Mouse (Mus musculus) T-helper 2 cell (primary cell): Measurements from ENCODE around the gene Mad2l1.

Source experiments
- in situ Hi-C: fragments of 300-600 bp; cut with MboI, MseI; formaldehyde crosslinking; loops from one replicate; pipeline ENCODE4 v1.15.1; 2025; ENCODE audit warnings: high pct_unique_total_duplicates

Mad2l1 gene

DNA sequence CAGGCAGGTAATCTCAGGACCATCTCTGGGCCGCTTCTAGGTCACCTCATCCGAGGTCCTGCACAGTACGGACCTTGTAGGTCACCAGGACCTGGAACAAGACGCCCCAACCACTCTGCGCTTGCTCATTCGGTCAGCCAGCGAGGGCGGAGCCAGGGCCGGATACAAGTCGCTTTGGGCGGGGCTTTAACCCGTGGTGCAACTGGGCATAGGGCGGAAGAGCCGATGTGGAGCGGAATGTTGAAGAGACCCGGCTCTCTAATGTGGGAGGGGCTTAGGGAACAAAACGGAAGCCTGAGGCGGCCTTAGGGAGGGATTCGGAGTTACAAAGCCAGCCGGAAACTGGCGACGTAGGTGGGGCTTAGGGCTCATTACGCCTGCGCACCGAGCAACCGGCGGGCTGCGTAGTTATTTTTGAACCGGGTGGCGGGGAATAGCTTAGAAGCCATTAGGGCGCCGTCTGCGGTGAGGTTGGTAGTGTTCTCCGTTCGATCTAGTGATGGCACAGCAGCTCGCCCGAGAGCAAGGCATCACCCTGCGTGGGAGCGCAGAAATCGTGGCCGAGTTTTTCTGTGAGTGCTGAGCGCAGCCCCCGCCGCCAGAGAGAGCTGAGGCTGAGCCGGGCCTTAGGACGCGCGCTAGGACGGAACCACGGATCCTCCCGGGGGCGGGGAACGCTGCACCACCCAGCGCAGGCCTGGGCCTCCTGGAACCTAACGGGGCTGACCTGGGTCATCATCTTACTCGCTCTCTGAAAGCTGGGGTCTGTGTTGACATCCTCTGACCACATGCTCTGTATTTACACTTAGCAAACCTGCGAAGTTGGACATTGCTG is at the start of gene Mad2l1:
Gene Mad2l1, plus strand, starts transcription at position 363 of the 835 bp plus-strand sequence.
- in situ Hi-C loops, result loop anchor here (25.0 kb wide), 1 partner anchor 652 kb away; no protein-coding TSS in a partner anchor

DNA sequence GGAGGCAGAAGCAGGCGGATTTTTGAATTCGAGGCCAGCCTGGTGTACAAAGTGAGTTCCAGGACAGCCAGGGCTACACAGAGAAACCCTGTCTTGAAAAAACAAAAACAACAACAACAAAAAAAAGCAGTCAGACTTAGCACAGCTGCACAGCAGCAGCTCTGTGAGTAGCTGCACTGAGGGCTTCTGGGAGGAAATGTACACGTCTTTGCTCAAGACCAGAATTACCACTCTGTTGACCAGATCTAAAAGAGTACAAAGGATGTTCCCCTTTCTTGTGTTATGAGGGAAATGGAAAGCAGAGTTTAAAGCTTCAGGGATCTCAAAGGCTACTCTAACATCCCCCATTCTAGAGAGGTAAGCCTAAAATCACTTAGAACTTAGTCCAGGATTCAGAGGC is 41.5 kb upstream of the Mad2l1 start:
- in situ Hi-C loops, result no loop called here

GRCm38 (mm10) chr6:66516368-66516767 is 18.8 kb upstream of the Mad2l1 start:
- in situ Hi-C loops, result loop anchor here (10.0 kb wide), 1 partner anchor 1472 kb away; the partner anchor contains the start of gene Smarcad1

- in situ Hi-C loops, result loop anchor here (10.0 to 25.0 kb wide), 2 partner anchors 659 to 1014 kb away; no protein-coding TSS in a partner anchor
Measured at GRCm38 (mm10) chr6:66528386-66528785, 6.8 kb upstream of the Mad2l1 start.

DNA sequence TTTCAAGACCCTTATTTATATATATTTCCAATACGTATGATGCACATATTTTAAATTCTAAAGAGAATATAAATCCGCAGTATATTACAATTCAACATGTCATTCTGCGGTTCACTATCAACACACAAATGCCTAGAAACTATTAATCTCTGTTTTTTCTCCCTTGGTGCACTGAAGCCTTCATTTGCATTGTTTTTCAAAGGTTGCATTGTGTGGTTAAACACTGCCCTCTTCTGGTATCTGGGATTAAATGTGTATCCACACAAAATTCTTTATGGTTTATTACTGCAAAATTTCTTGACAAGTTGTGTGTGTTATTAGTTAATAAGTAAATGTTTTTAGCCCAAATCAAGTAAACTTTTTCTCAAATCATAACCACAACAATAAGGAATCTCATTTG is 1.9 kb upstream of the Mad2l1 start:
- in situ Hi-C loops, result loop anchor here (25.0 kb wide), 1 partner anchor 654 kb away; no protein-coding TSS in a partner anchor

DNA sequence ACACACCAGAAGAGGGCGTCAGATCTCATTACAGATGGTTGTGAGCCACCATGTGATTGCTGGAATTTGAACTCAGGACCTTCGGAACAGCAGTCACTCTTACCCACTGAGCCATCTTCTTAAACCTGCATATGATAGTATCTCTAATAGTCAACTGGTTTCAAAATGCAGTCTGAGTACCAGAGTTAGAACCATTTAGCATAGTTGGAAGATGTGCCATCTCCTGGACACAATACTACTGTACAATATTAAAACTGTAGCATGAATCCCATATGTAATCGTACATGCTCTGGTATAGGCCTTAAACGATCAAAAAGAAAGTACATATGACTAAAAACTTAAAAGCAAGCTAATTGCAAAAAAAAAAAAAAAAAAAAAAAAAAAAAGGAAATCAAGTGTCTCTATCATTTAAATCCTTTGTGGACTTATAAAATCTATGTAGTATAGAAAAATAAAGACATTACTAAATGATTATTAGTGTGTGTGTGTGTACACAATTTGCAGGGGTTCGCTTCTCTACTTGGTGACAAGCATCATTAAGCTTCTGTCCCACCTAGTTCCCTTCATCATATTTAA is 736 bp upstream of the Mad2l1 start:
- in situ Hi-C loops, result loop anchor here (25.0 kb wide), 1 partner anchor 653 kb away; no protein-coding TSS in a partner anchor

- in situ Hi-C loops, result loop anchor here (25.0 kb wide), 1 partner anchor 651 kb away; no protein-coding TSS in a partner anchor
Measured at GRCm38 (mm10) chr6:66535966-66536365, 776 bp downstream of the Mad2l1 start.

GRCm38 (mm10) chr6:66559996-66560395 is 24.8 kb downstream of the Mad2l1 start, which contains the start of gene Vmn1r32:
Gene Vmn1r32 (minus strand): TSS chr6:66560096.
- in situ Hi-C loops, result loop anchor here (25.0 kb wide), 1 partner anchor 402 kb away; no protein-coding TSS in a partner anchor

- in situ Hi-C loops, result no loop called here
Measured at GRCm38 (mm10) chr6:66595804-66596203, 60.6 kb downstream of the Mad2l1 start.
